27 mouse cellular contexts compared by ENCODE assay signal in the genomic region with DNA sequence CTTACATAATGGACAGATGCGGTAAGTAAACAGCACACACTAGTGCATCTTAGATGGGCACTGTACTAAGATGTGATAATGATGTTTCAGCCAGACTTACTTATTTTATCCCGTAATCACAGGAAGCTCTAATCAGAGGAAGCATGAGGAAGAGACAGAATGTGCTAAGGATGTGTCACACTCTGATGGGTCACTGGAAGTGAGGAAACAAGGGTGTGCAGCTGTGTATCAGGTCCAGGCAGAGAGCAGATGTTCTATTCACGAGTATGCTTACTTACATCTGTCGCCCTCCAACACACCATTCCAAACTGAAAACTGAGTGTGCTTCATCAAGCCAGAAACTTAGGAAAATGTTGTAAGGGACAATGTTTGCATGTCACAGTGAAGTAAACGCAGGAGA. TPM values are rescaled to one million over a fixed set of nuclear protein-coding genes. Genes with fewer than 3 reads are reported as not detected.
A peak's percentile ranks its signal among the peaks of the same experiment; 100 is the strongest.
DNase-seq lines count a peak whose midpoint lies in the region; ATAC-seq and TF ChIP-seq lines count a peak whose summit lies in the region.
"Had no signal": no experiment of that assay in that cellular context is flagged by ENCODE, and none has a peak within 500 bp of the region (broad histone marks: within the 10 kb centered on the region; RNA-seq: fewer than 3 reads in every experiment).

No protein-coding gene starts in this region.

- no peaks in the 10 kb centered on the region for H3K79me2 ChIP-seq in C2C12 (ENCODE audit: control insufficient read depth, insufficient read depth)

- WGBS in liver, embryonic 16.5 days (ENCODE audit: insufficient replicate concordance) = 46% methylated on average over 5 of the region's 5 CpGs
- WGBS in liver, embryonic 11.5 days = 53% methylated on average over 5 of the region's 5 CpGs
- WGBS in kidney, embryonic 16.5 days = 85% methylated on average over 5 of the region's 5 CpGs
- 76% methylated on average over 5 of the region's 5 CpGs for WGBS in kidney, adult 2 months

- H3K4me1 ChIP-seq in liver, embryonic 16.5 days (ENCODE audit: control insufficient read depth, low read depth, low read length) = no peaks in the 10 kb centered on the region
- no peaks in the 10 kb centered on the region; the same call in 1 of the 2 replicates for H3K4me1 ChIP-seq in liver, embryonic 11.5 days (replicated peaks; ENCODE audit: control insufficient read depth, insufficient read depth, low read length)
- H3K4me1 ChIP-seq in kidney, embryonic 16.5 days (ENCODE audit: insufficient read depth, low read length) = no peaks in the 10 kb centered on the region
- no peaks in the 10 kb centered on the region for H3K4me1 ChIP-seq in kidney, adult 2 months (ENCODE audit: control insufficient read depth, insufficient read depth, low read length)
- H3K4me1 ChIP-seq: embryonic facial prominence, embryonic 12.5 days; embryonic facial prominence, embryonic 15.5 days; heart, embryonic 12.5 days; heart, embryonic 15.5 days; hindbrain, embryonic 10.5 days; hindbrain, embryonic 13.5 days had no signal

- no peaks in the 10 kb centered on the region for H3K79me3 ChIP-seq in C2C12 (ENCODE audit: low read depth)

- no peaks in the 10 kb centered on the region for H3K27me3 ChIP-seq in liver, embryonic 16.5 days (ENCODE audit: control insufficient read depth, insufficient read depth, low read depth, low read length)
- H3K27me3 ChIP-seq in liver, embryonic 11.5 days (replicated peaks; ENCODE audit: control insufficient read depth, insufficient read depth, low read length) = no peaks in the 10 kb centered on the region
- no peaks in the 10 kb centered on the region for H3K27me3 ChIP-seq in C2C12 (ENCODE audit: control insufficient read depth, insufficient read depth, insufficient read length)
- H3K27me3 ChIP-seq in kidney, embryonic 16.5 days (ENCODE audit: insufficient read depth, low read length) = no peaks in the 10 kb centered on the region
- H3K27me3 ChIP-seq in kidney, adult 2 months (replicated peaks; ENCODE audit: control insufficient read depth, insufficient read depth, low read length) = no peaks in the 10 kb centered on the region
- H3K27me3 ChIP-seq: embryonic facial prominence, embryonic 12.5 days; embryonic facial prominence, embryonic 15.5 days; heart, embryonic 12.5 days; heart, embryonic 15.5 days; hindbrain, embryonic 13.5 days had no signal

- H3K27ac ChIP-seq in liver, embryonic 16.5 days (ENCODE audit: low read length) = peak overlapping the region; percentile 10; the same call in 1 of the 2 replicates
- H3K27ac ChIP-seq in liver, embryonic 11.5 days (ENCODE audit: low read depth, low read length) = no peak overlapping the region
- H3K27ac ChIP-seq in kidney, embryonic 16.5 days (ENCODE audit: low read length) = no peak overlapping the region
- no peak overlapping the region for H3K27ac ChIP-seq in kidney, adult 2 months (ENCODE audit: insufficient read depth, low read depth, low read length)
- H3K27ac ChIP-seq: embryonic facial prominence, embryonic 12.5 days; embryonic facial prominence, embryonic 15.5 days; heart, embryonic 15.5 days; hindbrain, embryonic 10.5 days; hindbrain, embryonic 13.5 days had no signal

- no peak for ATAC-seq in liver, embryonic 16.5 days (ENCODE audit: low read depth)
- ATAC-seq in liver, embryonic 11.5 days (replicated peaks; ENCODE audit: low FRiP score) = no peak
- peak; percentile 68 for ATAC-seq in granulocyte monocyte progenitor cell, adult 5-6 weeks (replicated peaks; ENCODE audit: poor library complexity, severe bottlenecking)
- ATAC-seq in kidney, embryonic 16.5 days (ENCODE audit: low FRiP score, low TSS enrichment) = no peak
- ATAC-seq: forebrain, embryonic 14.5 days; forebrain, postnatal 0 days; hindbrain, embryonic 16.5 days had no signal

- no peak overlapping the region for H3K4me2 ChIP-seq in liver, embryonic 16.5 days (ENCODE audit: low read depth, low read length)
- no peak overlapping the region for H3K4me2 ChIP-seq in liver, embryonic 11.5 days
- no peak overlapping the region for H3K4me2 ChIP-seq in kidney, embryonic 16.5 days (replicated peaks; ENCODE audit: low read depth, low read length)
- H3K4me2 ChIP-seq: embryonic facial prominence, embryonic 12.5 days; embryonic facial prominence, embryonic 15.5 days; heart, embryonic 12.5 days; heart, embryonic 15.5 days; hindbrain, embryonic 13.5 days had no signal

- no peak for TF ChIP-seq POLR2A in kidney, adult 2 months (IDR thresholded peaks at IDR 0.05; ENCODE audit: low read depth, low read length)

- no peaks in the 10 kb centered on the region for H3K9me3 ChIP-seq in liver, embryonic 16.5 days (replicated peaks; ENCODE audit: control insufficient read depth, low read length)
- 0 out of 2 replicates have a peak, but pooled peaks cover 2% of the 10 kb centered on the region for H3K9me3 ChIP-seq in liver, embryonic 11.5 days (ENCODE audit: control insufficient read depth, low read length)
- no peaks in the 10 kb centered on the region for H3K9me3 ChIP-seq in kidney, embryonic 16.5 days (ENCODE audit: low read length)
- H3K9me3 ChIP-seq: embryonic facial prominence, embryonic 15.5 days had no signal

- H3ac ChIP-seq in C2C12 (ENCODE audit: control insufficient read depth, insufficient read length, low read depth) = no peak overlapping the region

- TF ChIP-seq CTCF in C2C12 (IDR thresholded peaks at IDR 0.05; ENCODE audit: control insufficient read depth, insufficient read depth, insufficient read length) = no peak
- no peak for TF ChIP-seq CTCF in kidney, adult 2 months (conservative IDR thresholded peaks at IDR 0.05; ENCODE audit: insufficient read depth, insufficient read length, low read depth, low read length)

- no peak overlapping the region for H3K9ac ChIP-seq in liver, embryonic 16.5 days (ENCODE audit: low read depth, low read length)
- H3K9ac ChIP-seq in liver, embryonic 11.5 days (ENCODE audit: low read depth, low read length) = no peak overlapping the region
- H3K9ac ChIP-seq in kidney, embryonic 16.5 days (replicated peaks; ENCODE audit: low read length) = no peak overlapping the region
- H3K9ac ChIP-seq: embryonic facial prominence, embryonic 12.5 days; embryonic facial prominence, embryonic 15.5 days; forebrain, postnatal 0 days; heart, embryonic 12.5 days; heart, embryonic 15.5 days; hindbrain, embryonic 13.5 days had no signal

- no peak for DNase-seq in liver, embryonic 11.5 days (ENCODE audit: low spot score)
- DNase-seq in telencephalon, adult 2 months (ENCODE audit: low read depth, low spot score) = peak; percentile 5
- DNase-seq in kidney, adult 2 months = no peak
- DNase-seq: adrenal gland, adult 8-10 months; adrenal gland, postnatal 25 days; cerebellum, adult 18-20 months; cerebellum, adult 9-10 months; cerebellum, postnatal 14 days; forebrain, postnatal 0 days; gastrocnemius, postnatal 10 days; gastrocnemius, postnatal 36 days; heart, adult 11 months; heart, postnatal 10 days; heart, postnatal 36 days had no signal

- H3K4me3 ChIP-seq in liver, embryonic 16.5 days (ENCODE audit: low read depth, low read length) = no peak overlapping the region
- H3K4me3 ChIP-seq in liver, embryonic 11.5 days (ENCODE audit: low read depth, low read length) = no peak overlapping the region
- no peak overlapping the region for H3K4me3 ChIP-seq in C2C12 (ENCODE audit: insufficient read depth, poor library complexity, severe bottlenecking)
- H3K4me3 ChIP-seq in kidney, embryonic 16.5 days (ENCODE audit: low read length) = no peak overlapping the region
- H3K4me3 ChIP-seq in kidney, adult 2 months (ENCODE audit: insufficient read depth, low read depth, low read length) = no peak overlapping the region
- H3K4me3 ChIP-seq: embryonic facial prominence, embryonic 12.5 days; embryonic facial prominence, embryonic 15.5 days; heart, embryonic 12.5 days; heart, embryonic 15.5 days; hindbrain, embryonic 10.5 days; hindbrain, embryonic 13.5 days had no signal

- peaks cover 14% of the 10 kb centered on the region for H3K36me3 ChIP-seq in liver, embryonic 16.5 days (ENCODE audit: control insufficient read depth, insufficient read depth)
- peaks cover 7% of the 10 kb centered on the region; the same call in 1 of the 2 replicates for H3K36me3 ChIP-seq in liver, embryonic 11.5 days (ENCODE audit: control insufficient read depth, insufficient read depth, low read length)
- H3K36me3 ChIP-seq in C2C12 (ENCODE audit: control insufficient read depth, insufficient read depth) = no peaks in the 10 kb centered on the region
- H3K36me3 ChIP-seq in kidney, embryonic 16.5 days (ENCODE audit: insufficient read depth, low read length) = peaks cover 9% of the 10 kb centered on the region
- peaks cover 1% of the 10 kb centered on the region for H3K36me3 ChIP-seq in kidney, adult 2 months (ENCODE audit: control insufficient read depth, insufficient read depth, low read length)
- H3K36me3 ChIP-seq: heart, embryonic 15.5 days had no signal

TF ChIP-seq in C2C12, 6 proteins besides CTCF, POLR2A, EP300 and RAD21:
- TF ChIP-seq USF1 (IDR thresholded peaks at IDR 0.05; ENCODE audit: low read depth) (no peak), MYOD1 (IDR thresholded peaks at IDR 0.05; ENCODE audit: control insufficient read depth, insufficient read length, low read depth) (peak; percentile 7)
TF ChIP-seq in C2C12: peak in this region for 1.

RNA-seq across cellular contexts. Expression of a gene that starts 46.2 kb away (rescaled TPM):
- 1.4 and 1.5 TPM in 2 replicates for polyA plus RNA-seq in liver, embryonic 16.5 days (2015; fragmentation: Nextera tagmentation; extraction: Ambion mirVana)
- 0.22 and 0.30 TPM in 2 replicates for polyA plus RNA-seq in liver, embryonic 11.5 days (2014; fragmentation: Nextera tagmentation; extraction: Ambion mirVana)
- polyA plus RNA-seq in C2C12 (2012; fragmentation: generic; extraction: Trizol) = 0.09 TPM
- total RNA-seq in granulocyte monocyte progenitor cell, adult 5-6 weeks (2014; fragmentation: Nextera tagmentation) = 42.2 and 60.6 TPM in 2 replicates
- total RNA-seq in granulocyte monocyte progenitor cell, adult 5-6 weeks (2017) = 53.9 and 54.4 TPM in 2 replicates
- not detected in 2 replicates for polyA plus RNA-seq in kidney, embryonic 16.5 days (2015; fragmentation: Nextera tagmentation; extraction: Ambion mirVana)
- 0.19 and 0.53 TPM in 2 replicates for polyA plus RNA-seq in kidney, adult 2 months (2012; rRNA removed)
- total RNA-seq: adrenal gland, postnatal 25 days; forebrain, postnatal 0 days; gastrocnemius, adult 18-20 months; heart, postnatal 36 days had no signal
- polyA plus RNA-seq: forebrain, embryonic 14.5 days; forebrain, postnatal 0 days; hindbrain, embryonic 13.5 days; hindbrain, embryonic 16.5 days had no signal

RNA-seq across cellular contexts. Expression of a gene that starts 57.9 kb away (rescaled TPM):
- 0.33 and 0.40 TPM in 2 replicates for polyA plus RNA-seq in liver, embryonic 16.5 days (2015; fragmentation: Nextera tagmentation; extraction: Ambion mirVana)
- polyA plus RNA-seq in liver, embryonic 11.5 days (2014; fragmentation: Nextera tagmentation; extraction: Ambion mirVana) = 0.14 and 0.22 TPM in 2 replicates
- polyA plus RNA-seq in C2C12 (2012; fragmentation: generic; extraction: Trizol) = 0.09 TPM
- not detected in 2 replicates for total RNA-seq in granulocyte monocyte progenitor cell, adult 5-6 weeks (2014; fragmentation: Nextera tagmentation)
- total RNA-seq in granulocyte monocyte progenitor cell, adult 5-6 weeks (2017) = not detected in 2 replicates
- 0.15 and 0.33 TPM in 2 replicates for polyA plus RNA-seq in kidney, embryonic 16.5 days (2015; fragmentation: Nextera tagmentation; extraction: Ambion mirVana)
- 0.08 TPM in 1 of 2 replicates, not detected in the other for polyA plus RNA-seq in kidney, adult 2 months (2012; rRNA removed)
- total RNA-seq: adrenal gland, adult 8-10 months; adrenal gland, postnatal 25 days; forebrain, postnatal 0 days; gastrocnemius, adult 18-20 months; gastrocnemius, postnatal 10 days; gastrocnemius, postnatal 36 days; heart, postnatal 10 days; heart, postnatal 36 days had no signal
- polyA plus RNA-seq: forebrain, postnatal 0 days had no signal
